Comparison of ENCODE assay signal across 14 mouse cellular contexts in the genomic region with DNA sequence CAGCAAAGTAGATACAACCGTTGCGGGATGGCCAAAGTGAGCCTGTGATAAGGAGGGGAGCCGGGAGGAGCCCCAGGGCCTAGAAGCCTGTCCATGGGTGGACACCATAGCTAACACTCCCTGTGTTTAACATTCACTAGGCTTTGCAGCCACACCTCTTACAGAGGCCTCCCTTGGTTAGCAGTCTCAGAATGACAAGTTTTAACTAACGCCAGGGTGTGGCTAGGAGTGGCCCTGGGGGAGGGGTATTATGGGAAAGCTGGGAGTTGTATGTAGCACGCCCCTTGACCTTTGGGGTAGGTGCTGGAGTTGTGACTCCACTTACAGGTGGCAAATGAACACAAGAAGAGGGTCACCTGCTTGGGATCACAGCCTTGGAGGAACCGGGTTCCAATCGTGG. TPM values are rescaled to one million over a fixed set of nuclear protein-coding genes. Genes with fewer than 3 reads are reported as not detected.
DNase-seq lines count a peak whose midpoint lies in the region; ATAC-seq and TF ChIP-seq lines count a peak whose summit lies in the region.
"Had no signal": no experiment of that assay in that cellular context is flagged by ENCODE, and none has a peak within 500 bp of the region (broad histone marks: within the 10 kb centered on the region; RNA-seq: fewer than 3 reads in every experiment).

No protein-coding gene starts in this region.

- no peaks in the 10 kb centered on the region for H3K27me3 ChIP-seq in heart, embryonic 15.5 days
- H3K27me3 ChIP-seq in lung, embryonic 15.5 days = no peaks in the 10 kb centered on the region
- no peaks in the 10 kb centered on the region for H3K27me3 ChIP-seq in small intestine, adult 2 months (ENCODE audit: control insufficient read depth, insufficient read depth, low read length)
- H3K27me3 ChIP-seq: embryonic facial prominence, embryonic 15.5 days; forebrain, embryonic 15.5 days had no signal

- WGBS in heart, embryonic 15.5 days = 81% methylated on average over 7 of the region's 7 CpGs
- 72% methylated on average over 7 of the region's 7 CpGs for WGBS in lung, embryonic 15.5 days
- 40% methylated on average over 7 of the region's 7 CpGs for WGBS in small intestine, adult 2 months

- peak overlapping the region; percentile 41; the same call in 1 of the 2 replicates for H3K4me2 ChIP-seq in heart, embryonic 15.5 days
- H3K4me2 ChIP-seq in lung, embryonic 15.5 days = 0 out of 2 replicates have a peak overlapping the region, but pooled peaks have one; percentile 39
- H3K4me2 ChIP-seq: embryonic facial prominence, embryonic 15.5 days; forebrain, embryonic 15.5 days had no signal

- H3K27ac ChIP-seq in heart, embryonic 15.5 days = no peak overlapping the region
- H3K27ac ChIP-seq in lung, embryonic 15.5 days = no peak overlapping the region
- H3K27ac ChIP-seq in small intestine, adult 2 months (ENCODE audit: insufficient read depth, low read depth, low read length) = 0 out of 2 replicates have a peak overlapping the region, but pooled peaks have one; percentile 25
- H3K27ac ChIP-seq: embryonic facial prominence, embryonic 15.5 days; forebrain, embryonic 15.5 days; layer of hippocampus, adult 2 months; macrophage had no signal

- no peak for TF ChIP-seq CTCF in small intestine, adult 2 months (IDR thresholded peaks at IDR 0.05; ENCODE audit: extremely low read depth, insufficient read length, insufficient replicate concordance, low read depth, low read length)

- H3K4me3 ChIP-seq in heart, embryonic 15.5 days = peak overlapping the region; percentile 24; the same call in 1 of the 2 replicates
- no peak overlapping the region for H3K4me3 ChIP-seq in lung, embryonic 15.5 days
- H3K4me3 ChIP-seq in small intestine, adult 2 months (ENCODE audit: low read depth, low read length) = peak overlapping the region; percentile 55
- H3K4me3 ChIP-seq: embryonic facial prominence, embryonic 15.5 days; forebrain, embryonic 15.5 days; layer of hippocampus, adult 2 months had no signal

- intact Hi-C loops in heart, postnatal 25 days (cut with DNase I) = no loop called here

- peaks cover 16% of the 10 kb centered on the region for H3K36me3 ChIP-seq in heart, embryonic 15.5 days
- peaks cover 28% of the 10 kb centered on the region for H3K36me3 ChIP-seq in lung, embryonic 15.5 days
- peaks cover 23% of the 10 kb centered on the region for H3K36me3 ChIP-seq in small intestine, adult 2 months (ENCODE audit: control insufficient read depth, insufficient read depth, low read length)

- DNase-seq in heart, postnatal 25 days (ENCODE audit: low spot score) = no peak
- no peak for DNase-seq in lung, postnatal 36 days
- DNase-seq in R1 (ENCODE audit: low read depth, low spot score) = peak; percentile 90
- no peak for DNase-seq in cerebellum, postnatal 10 days
- DNase-seq in adrenal gland, postnatal 10 days = no peak
- DNase-seq: cerebellum, adult 9-11 months; gastrocnemius, postnatal 36 days had no signal

- ATAC-seq in heart, embryonic 15.5 days (replicated peaks; ENCODE audit: insufficient number of reproducible peaks, insufficient read depth, low FRiP score, low read depth) = peak; percentile 23; the same call in 1 of the 2 replicates
- ATAC-seq in lung, embryonic 15.5 days (ENCODE audit: borderline replicate concordance, extremely low read depth, low FRiP score, low TSS enrichment) = no peak

- H3K9ac ChIP-seq in heart, embryonic 15.5 days = no peak overlapping the region
- H3K9ac ChIP-seq in lung, embryonic 15.5 days = no peak overlapping the region
- H3K9ac ChIP-seq: embryonic facial prominence, embryonic 15.5 days; forebrain, embryonic 15.5 days had no signal

- peaks cover 6% of the 10 kb centered on the region for H3K4me1 ChIP-seq in heart, embryonic 15.5 days (replicated peaks)
- H3K4me1 ChIP-seq in lung, embryonic 15.5 days = 0 out of 2 replicates have a peak, but pooled peaks cover 2% of the 10 kb centered on the region
- peaks cover 10% of the 10 kb centered on the region for H3K4me1 ChIP-seq in small intestine, adult 2 months (ENCODE audit: control insufficient read depth, insufficient read depth, insufficient read length, low read length)
- H3K4me1 ChIP-seq: embryonic facial prominence, embryonic 15.5 days; forebrain, embryonic 15.5 days had no signal

- H3K9me3 ChIP-seq in heart, embryonic 15.5 days (replicated peaks) = no peaks in the 10 kb centered on the region
- no peaks in the 10 kb centered on the region for H3K9me3 ChIP-seq in lung, embryonic 15.5 days
- H3K9me3 ChIP-seq: embryonic facial prominence, embryonic 15.5 days; forebrain, embryonic 15.5 days had no signal

- TF ChIP-seq POLR2A in small intestine, adult 2 months (IDR thresholded peaks at IDR 0.05; ENCODE audit: low read depth, low read length) = no peak

RNA-seq across cellular contexts. Expression of a gene that starts 0.8 kb away (rescaled TPM):
- polyA plus RNA-seq in heart, embryonic 15.5 days (2015; fragmentation: Nextera tagmentation; extraction: Ambion mirVana) = 1.3 and 2.2 TPM in 2 replicates
- 1 to 10 TPM; 1.1 to 1.6 TPM for total RNA-seq in heart, postnatal 25 days (2021)
- polyA plus RNA-seq in lung, embryonic 15.5 days (2015; fragmentation: Nextera tagmentation; extraction: Ambion mirVana) = 1.9 and 2.0 TPM in 2 replicates
- 6.1 and 9.9 TPM in 2 replicates for polyA plus RNA-seq in small intestine, adult 2 months (2012; rRNA removed)
- 1 to 10 TPM; 2.5 to 5.5 TPM for total RNA-seq in adrenal gland, postnatal 10 days (2021)

RNA-seq across cellular contexts. Expression of a gene that starts 27.9 kb away (rescaled TPM):
- polyA plus RNA-seq in heart, embryonic 15.5 days (2015; fragmentation: Nextera tagmentation; extraction: Ambion mirVana) = 8.3 and 10.6 TPM in 2 replicates
- 1 to 10 TPM; 9.0 to 9.1 TPM for total RNA-seq in heart, postnatal 25 days (2021)
- polyA plus RNA-seq in lung, embryonic 15.5 days (2015; fragmentation: Nextera tagmentation; extraction: Ambion mirVana) = 17.1 and 18.1 TPM in 2 replicates
- polyA plus RNA-seq in small intestine, adult 2 months (2012; rRNA removed) = 12.3 and 31.6 TPM in 2 replicates
- total RNA-seq in adrenal gland, postnatal 10 days (2021) = 10 to 100 TPM; 19.8 to 21.3 TPM
